Mouse (Mus musculus): ENCODE measurements around the gene Kif21a. TPM values are rescaled to one million over a fixed set of nuclear protein-coding genes. Genes with fewer than 3 reads are reported as not detected.

Kif21a gene
- total and polyA plus RNA-seq, 3 experiments, result not detected

DNA sequence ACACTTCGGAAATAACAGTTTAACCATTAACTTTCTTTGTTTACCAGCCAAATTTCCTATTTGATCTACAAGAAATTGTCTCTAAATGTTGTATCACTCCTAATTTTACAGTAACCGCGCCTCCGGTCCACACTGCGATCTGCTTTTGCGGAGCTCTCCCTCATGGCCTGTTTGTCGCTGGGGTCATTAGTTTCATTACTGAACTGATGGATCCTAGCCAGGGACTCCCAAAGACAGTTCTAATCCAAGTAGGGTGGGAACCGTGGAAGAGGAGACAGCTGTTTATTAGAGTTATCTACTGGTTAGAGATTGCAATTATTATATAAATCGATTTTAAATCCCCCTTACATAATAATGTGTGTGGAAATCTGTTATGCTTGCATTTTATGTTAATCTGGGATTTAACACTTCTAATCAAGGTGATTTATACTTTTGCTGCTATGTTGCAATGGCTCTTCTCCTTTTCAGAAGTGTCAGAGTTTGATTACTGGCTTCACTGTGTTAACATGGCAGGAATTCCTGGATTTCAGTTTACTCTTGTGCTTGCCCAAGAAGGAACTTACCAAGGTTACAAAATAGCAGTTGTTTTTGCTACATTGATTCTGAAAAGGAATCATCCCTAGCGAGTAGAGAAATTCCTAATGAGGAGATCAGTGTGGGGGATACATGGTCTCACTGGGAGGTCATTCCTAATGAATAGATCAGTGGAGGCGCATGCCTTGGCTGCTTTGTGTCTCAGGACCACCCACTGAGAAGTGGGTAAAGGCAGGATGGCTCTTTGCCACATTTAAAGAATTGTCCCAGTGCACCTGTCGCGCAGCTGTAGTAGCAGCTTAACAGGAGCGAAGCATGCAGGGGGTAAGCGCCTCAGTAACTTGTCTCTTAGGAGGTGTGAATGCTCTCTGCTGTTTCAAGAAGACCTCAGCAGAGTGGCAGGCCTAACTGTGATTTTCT lies 28.0 kb upstream of the Kif21a start:
- in situ Hi-C loops (cut with MboI; ENCODE audit: low pct_ligation_motif_present, low pct_unique_long_range_greater_than_20kb, low sequenced_read_pairs) (no loop called here), dilution Hi-C loops (cut with MboI; ENCODE audit: extremely low pct_ligation_motif_present, extremely low pct_unique_long_range_greater_than_20kb, low sequenced_read_pairs) (no loop called here)
- no peak for DNase-seq (ENCODE audit: extremely low read depth)
- H3K79me2 ChIP-seq (replicated peaks; ENCODE audit: control insufficient read depth, extremely low read depth, insufficient read depth, poor library complexity, severe bottlenecking), result no peaks in the 10 kb centered on the region
- H3K27me3 ChIP-seq (replicated peaks), result no peaks in the 10 kb centered on the region
- peaks cover 48% of the 10 kb centered on the region for H3K9me3 ChIP-seq (replicated peaks; ENCODE audit: low read length)
- no peak overlapping the region for H3K4me2 ChIP-seq (ENCODE audit: insufficient read depth, low read depth, poor library complexity, severe bottlenecking)
- H3K9ac ChIP-seq (ENCODE audit: insufficient read depth, low read depth), result no peak overlapping the region
- H3K4me3 ChIP-seq (replicated peaks in 1 of 3; ENCODE audit: low read depth in 2 of 3, low read length in 2 of 3, poor library complexity in 1 of 3), result no peak overlapping the region
- no peak overlapping the region for H3K27ac ChIP-seq (ENCODE audit: insufficient read depth, low read depth)
- TF ChIP-seq MEF2A (IDR thresholded peaks at IDR 0.05; ENCODE audit: borderline replicate concordance, low read depth, low read length), result no peak
- TF ChIP-seq SIN3A (IDR thresholded peaks at IDR 0.05; ENCODE audit: low read length), result no peak
- TF ChIP-seq POLR2AphosphoS2 (IDR thresholded peaks at IDR 0.05; ENCODE audit: low read depth, low read length), result no peak
- no peak for TF ChIP-seq NELFE (IDR thresholded peaks at IDR 0.05; ENCODE audit: low read depth, low read length)
- TF ChIP-seq JUN (IDR thresholded peaks at IDR 0.05; ENCODE audit: insufficient read depth, low read depth, low read length), result no peak
- TF ChIP-seq UBTF (IDR thresholded peaks at IDR 0.05; ENCODE audit: low read depth, low read length), result no peak
- no peak for TF ChIP-seq TBP (conservative IDR thresholded peaks at IDR 0.05; ENCODE audit: low read depth, low read length)
- TF ChIP-seq SMC3 (IDR thresholded peaks at IDR 0.05; ENCODE audit: low read depth, low read length), result no peak
- H3K36me3 ChIP-seq (replicated peaks in 1 of 2; ENCODE audit: control insufficient read depth in 1 of 2, insufficient read depth in 1 of 2, low read length in 1 of 2), result no peaks in the 10 kb centered on the region
- no peaks in the 10 kb centered on the region for H3K4me1 ChIP-seq (ENCODE audit: control insufficient read depth in 1 of 2, insufficient read depth in 2 of 2)

DNA sequence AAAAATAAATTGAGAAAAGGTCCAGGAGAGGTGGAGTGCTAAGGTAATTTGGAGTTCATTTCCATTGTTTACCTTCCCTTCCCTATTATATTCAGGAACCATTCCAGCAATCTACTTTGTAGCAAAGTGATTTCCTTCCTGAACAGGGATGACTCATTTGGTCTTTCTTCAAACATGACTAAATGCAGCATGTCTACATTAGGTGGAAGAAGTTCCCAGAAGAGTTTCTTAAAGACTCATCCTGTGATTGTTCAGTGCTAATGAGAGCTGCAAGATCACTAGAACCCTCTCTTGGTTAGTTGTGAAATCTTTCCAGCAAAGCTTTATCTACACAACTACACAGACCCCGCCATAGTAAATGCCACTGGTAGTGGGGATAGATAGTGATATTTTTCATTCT lies 22.7 kb upstream of the Kif21a start:
- Histone ChIP-seq H3K4me3 (replicated peaks in 1 of 3; ENCODE audit: low read depth in 2 of 3, low read length in 2 of 3, poor library complexity in 1 of 3) (no peak overlapping the region), H3K79me2 (replicated peaks; ENCODE audit: control insufficient read depth, extremely low read depth, insufficient read depth, poor library complexity, severe bottlenecking) (no peaks in the 10 kb centered on the region), H3K9ac (ENCODE audit: insufficient read depth, low read depth) (no peak overlapping the region), H3K36me3 (replicated peaks in 1 of 2; ENCODE audit: control insufficient read depth in 1 of 2, insufficient read depth in 1 of 2, low read length in 1 of 2) (no peaks in the 10 kb centered on the region), H3K27ac (ENCODE audit: insufficient read depth, low read depth) (no peak overlapping the region), H3K4me2 (ENCODE audit: insufficient read depth, low read depth, poor library complexity, severe bottlenecking) (no peak overlapping the region), H3K4me1 (ENCODE audit: control insufficient read depth in 1 of 2, insufficient read depth in 2 of 2) (no peaks in the 10 kb centered on the region), H3K9me3 (replicated peaks; ENCODE audit: low read length) (peaks cover 45% of the 10 kb centered on the region), H3K27me3 (replicated peaks) (no peaks in the 10 kb centered on the region)
- in situ Hi-C loops (cut with MboI; ENCODE audit: low pct_ligation_motif_present, low pct_unique_long_range_greater_than_20kb, low sequenced_read_pairs) (no loop called here), dilution Hi-C loops (cut with MboI; ENCODE audit: extremely low pct_ligation_motif_present, extremely low pct_unique_long_range_greater_than_20kb, low sequenced_read_pairs) (no loop called here)
- DNase-seq (ENCODE audit: extremely low read depth), result no peak
- TF ChIP-seq ZMIZ1 (IDR thresholded peaks at IDR 0.05; ENCODE audit: low read depth, low read length) (no peak), ELF1 (IDR thresholded peaks at IDR 0.05; ENCODE audit: low read depth, low read length) (no peak), SIN3A (IDR thresholded peaks at IDR 0.05; ENCODE audit: low read length) (no peak), USF1 (IDR thresholded peaks at IDR 0.05; ENCODE audit: low read depth, low read length) (no peak), ZC3H11A (IDR thresholded peaks at IDR 0.05; ENCODE audit: low read depth, low read length) (no peak), TBP (conservative IDR thresholded peaks at IDR 0.05; ENCODE audit: low read depth, low read length) (no peak), CTCF (conservative IDR thresholded peaks at IDR 0.05 in 1 of 2, IDR thresholded peaks at IDR 0.05 in 1 of 2; ENCODE audit: low read depth in 2 of 2, low read length in 2 of 2) (no peak)
